Mouse (Mus musculus) kidney, embryonic 14.5 days (tissue): ENCODE data around the gene Krtap7-1. TPM values are rescaled to one million over a fixed set of nuclear protein-coding genes. Genes with fewer than 3 reads are reported as not detected.

ENCODE experiments used
- ATAC-seq: fragments of 200-750 bp; cut with Nextera tagmentation; 2 replicates; pipeline ENCODE4 v1.8.0; 2017; ENCODE audit warnings: moderate number of reproducible peaks, mild to moderate bottlenecking, moderate TSS enrichment, moderate library complexity; ENCODE audit not compliant: low FRiP score, low TSS enrichment
- H3K27ac ChIP-seq: fragments of 300-500 bp; sonication (generic); 2 replicates; pipeline ENCODE4 v1.5.1; 2014; ENCODE audit warnings: low read depth, mild to moderate bottlenecking, low read length, moderate library complexity, mixed read lengths
- H3K27me3 ChIP-seq: fragments of 300-500 bp; sonication (generic); 2 replicates; pipeline ENCODE4 v1.6.1; 2014; ENCODE audit warnings: mild to moderate bottlenecking, low read length; ENCODE audit not compliant: control insufficient read depth, insufficient read depth
- H3K36me3 ChIP-seq: fragments of 300-500 bp; sonication (generic); 2 replicates; pipeline ENCODE4 v1.6.1; 2014; ENCODE audit warnings: low read length, mixed read lengths; ENCODE audit not compliant: control insufficient read depth, insufficient read depth
- H3K4me1 ChIP-seq: fragments of 300-500 bp; sonication (generic); 2 replicates; pipeline ENCODE4 v1.6.1; 2014; ENCODE audit warnings: low read length, mixed read lengths; ENCODE audit not compliant: control insufficient read depth, insufficient read depth
- H3K4me2 ChIP-seq: fragments of 300-500 bp; sonication (generic); replicated peaks from 2 replicates; pipeline ENCODE4 v1.6.1; 2014; ENCODE audit warnings: low read depth, mild to moderate bottlenecking, low read length
- H3K4me3 ChIP-seq: fragments of 300-500 bp; sonication (generic); 2 replicates; pipeline ENCODE4 v1.5.1; 2014; ENCODE audit warnings: mild to moderate bottlenecking, low read length
- H3K9ac ChIP-seq: fragments of 300-500 bp; sonication (generic); 2 replicates; pipeline ENCODE4 v1.6.1; 2014; ENCODE audit warnings: low read depth, mild to moderate bottlenecking, low read length, moderate library complexity
- H3K9me3 ChIP-seq: fragments of 300-500 bp; sonication (generic); 2 replicates; pipeline ENCODE4 v1.6.1; 2016; ENCODE audit warnings: low read length; ENCODE audit not compliant: control insufficient read depth
- WGBS: fragments of 180-500 bp; shearing (Covaris S2); extraction: QIAGEN DNeasy Blood & Tissue Kit; methylation state at CpG from one replicate; pipeline ENCODE4 v1.1.7; 2014; 5-methylcytosine and 5-hydroxymethylcytosine counted together
- polyA plus RNA-seq: library from polyadenylated mRNA; unstranded; fragments of >200 nt; fragmentation: Nextera tagmentation; extraction: Ambion mirVana; gene quantifications from 2 replicates; pipeline ENCODE4 v1.2.1, GENCODE M21; 2014

The Krtap7-1 gene
- polyA plus RNA-seq = not detected in 2 replicates

GRCm38 (mm10) chr16:89508223-89508622 lies at the start of gene Krtap7-1:
Gene Krtap7-1 (minus strand): TSS chr16:89508323.
- no peak for ATAC-seq
- WGBS = 90% methylated on average over 4 of the region's 4 CpGs
- no peaks in the 10 kb centered on the region for H3K9me3 ChIP-seq

DNA sequence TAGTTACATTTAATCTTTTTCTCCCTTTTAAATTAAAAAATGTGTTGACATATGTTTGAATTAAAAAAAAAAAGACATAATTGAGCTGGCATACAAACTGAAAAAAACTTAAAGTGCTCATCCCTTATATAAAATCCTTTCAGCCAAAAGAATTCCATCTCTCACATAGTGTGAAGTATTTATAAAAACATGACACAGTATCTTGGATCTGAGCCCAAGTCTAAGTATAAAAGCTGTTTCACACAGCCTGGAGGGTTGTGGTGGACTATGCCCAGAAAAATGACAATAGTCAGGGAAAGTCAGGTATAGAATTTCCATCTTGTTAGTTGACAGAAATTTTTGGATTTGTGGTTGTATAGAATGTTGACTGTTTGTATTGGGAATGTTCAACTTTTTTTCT lies 42.2 kb upstream of the Krtap7-1 start:
- H3K9ac ChIP-seq = no peak overlapping the region
- H3K4me3 ChIP-seq = no peak overlapping the region
- H3K9me3 ChIP-seq = no peaks in the 10 kb centered on the region
- no peak overlapping the region for H3K27ac ChIP-seq
- ATAC-seq = no peak
- H3K4me1 ChIP-seq = no peaks in the 10 kb centered on the region
- H3K36me3 ChIP-seq = no peaks in the 10 kb centered on the region
- no peaks in the 10 kb centered on the region for H3K27me3 ChIP-seq
- H3K4me2 ChIP-seq = no peak overlapping the region

More at GRCm38 (mm10) chr16:89508223-89508622, at the start of gene Krtap7-1:
- H3K4me3 ChIP-seq = no peak within 1 kb of the TSS
- H3K36me3 ChIP-seq = no peaks in the 10 kb centered on the region
- H3K27ac ChIP-seq = no peak within 1 kb of the TSS
- H3K4me2 ChIP-seq = no peak within 1 kb of the TSS
- H3K9ac ChIP-seq = no peak within 1 kb of the TSS
- no peaks in the 10 kb centered on the region for H3K4me1 ChIP-seq
- no peaks in the 10 kb centered on the region for H3K27me3 ChIP-seq

- Histone ChIP-seq H3K36me3 (no peaks in the 10 kb centered on the region), H3K4me1 (no peaks in the 10 kb centered on the region), H3K27ac (no peak overlapping the region), H3K4me3 (no peak overlapping the region), H3K4me2 (no peak overlapping the region), H3K9ac (no peak overlapping the region), H3K9me3 (no peaks in the 10 kb centered on the region), H3K27me3 (no peaks in the 10 kb centered on the region)
- ATAC-seq = no peak
- 84% methylated on average over 5 of the region's 5 CpGs for WGBS
These were observed 29.9 kb upstream of the Krtap7-1 start for GRCm38 (mm10) chr16:89538031-89538484.

DNA sequence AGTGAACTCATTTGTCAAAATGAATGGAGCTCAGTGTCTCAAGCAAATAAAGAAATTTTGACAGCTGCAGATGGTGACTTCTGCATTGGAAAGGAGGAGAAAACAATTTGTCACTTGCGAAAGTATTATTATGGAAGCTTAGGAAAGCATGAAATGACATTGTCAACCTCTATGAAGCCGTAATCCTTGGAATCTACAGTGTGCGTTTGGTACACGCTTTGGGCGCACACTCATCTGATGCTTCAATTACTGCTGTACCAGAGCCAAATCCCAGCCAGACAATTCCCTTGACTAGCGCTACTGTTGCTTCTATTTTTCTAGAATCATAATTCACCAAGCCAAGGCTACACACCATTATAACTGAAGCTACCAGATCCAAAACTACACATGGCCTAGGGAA lies 29.2 kb upstream of the Krtap7-1 start:
- Histone ChIP-seq H3K27me3 (no peaks in the 10 kb centered on the region), H3K4me3 (no peak overlapping the region), H3K4me2 (no peak overlapping the region), H3K9me3 (no peaks in the 10 kb centered on the region), H3K9ac (no peak overlapping the region), H3K36me3 (no peaks in the 10 kb centered on the region), H3K4me1 (no peaks in the 10 kb centered on the region), H3K27ac (no peak overlapping the region)
- WGBS = 93% methylated on average over 6 of the region's 6 CpGs
- ATAC-seq = no peak

DNA sequence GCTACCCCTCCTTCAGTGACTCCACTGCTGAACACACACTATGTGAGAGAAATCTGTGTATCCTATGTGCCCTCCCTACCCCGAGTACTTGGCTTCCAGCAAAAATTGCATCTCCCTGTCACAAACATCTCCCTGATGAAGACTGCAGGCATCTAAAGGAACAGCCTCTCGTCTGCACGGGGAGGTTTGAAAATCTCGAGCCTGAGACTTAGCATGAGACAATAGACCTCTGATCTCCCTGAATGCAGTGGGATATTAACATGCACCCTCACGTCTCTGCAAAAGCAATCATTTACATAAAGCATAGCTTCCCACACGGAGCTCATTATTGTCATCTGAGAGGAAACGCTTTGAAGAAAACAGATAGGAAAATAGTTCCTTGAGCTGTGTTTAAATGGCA lies 22.4 kb upstream of the Krtap7-1 start:
- Histone ChIP-seq H3K9ac (no peak overlapping the region), H3K36me3 (no peaks in the 10 kb centered on the region), H3K4me3 (no peak overlapping the region), H3K4me1 (no peaks in the 10 kb centered on the region), H3K4me2 (no peak overlapping the region), H3K27ac (no peak overlapping the region), H3K27me3 (no peaks in the 10 kb centered on the region), H3K9me3 (no peaks in the 10 kb centered on the region)
- WGBS = 59% methylated on average over 7 of the region's 7 CpGs
- no peak for ATAC-seq

DNA sequence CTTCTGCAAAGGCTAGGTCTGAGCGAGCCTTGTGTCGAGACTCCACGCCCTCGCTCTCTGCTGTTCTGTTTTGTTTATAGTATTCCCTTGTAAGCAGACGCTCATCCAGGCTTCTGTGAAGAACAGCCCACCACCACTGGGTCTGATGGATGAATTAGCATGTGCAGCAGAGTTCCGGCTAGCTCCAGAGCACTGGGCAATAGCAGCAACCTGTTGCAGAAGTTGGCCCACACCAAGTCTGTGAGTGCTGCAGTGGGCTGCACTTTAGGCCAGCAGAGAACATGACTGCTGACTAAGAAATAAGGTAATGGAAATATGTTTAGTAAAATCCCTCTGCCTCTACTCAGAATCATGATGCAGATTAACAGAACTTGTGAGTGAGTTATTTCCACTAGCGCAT lies 21.7 kb upstream of the Krtap7-1 start:
- no peaks in the 10 kb centered on the region for H3K27me3 ChIP-seq
- H3K36me3 ChIP-seq = no peaks in the 10 kb centered on the region
- no peak overlapping the region for H3K9ac ChIP-seq
- H3K4me3 ChIP-seq = no peak overlapping the region
- no peak overlapping the region for H3K27ac ChIP-seq
- no peak for ATAC-seq
- H3K4me1 ChIP-seq = no peaks in the 10 kb centered on the region
- no peaks in the 10 kb centered on the region for H3K9me3 ChIP-seq
- H3K4me2 ChIP-seq = no peak overlapping the region
- WGBS = 80% methylated on average over 7 of the region's 7 CpGs

DNA sequence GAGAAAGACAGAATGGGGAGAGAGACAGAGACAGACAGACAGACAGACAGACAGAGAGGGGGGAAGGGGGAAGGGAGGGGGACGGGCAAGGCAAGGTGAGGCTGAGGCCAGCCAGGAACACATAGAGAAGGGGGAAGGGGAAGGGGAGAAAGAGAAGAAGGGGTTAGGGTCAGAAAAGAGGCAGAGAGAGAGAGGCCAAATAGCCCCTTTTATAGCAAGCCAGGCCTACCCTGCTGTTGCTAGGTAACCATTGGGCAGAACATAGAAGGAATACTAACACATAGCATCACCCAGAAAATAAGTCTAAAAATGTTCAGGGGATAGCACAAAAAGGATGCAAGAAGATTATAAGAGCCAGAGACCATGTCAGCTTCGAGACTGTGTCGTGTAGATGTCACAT lies 20.3 kb upstream of the Krtap7-1 start:
- Histone ChIP-seq H3K4me3 (no peak overlapping the region), H3K36me3 (no peaks in the 10 kb centered on the region), H3K27me3 (no peaks in the 10 kb centered on the region), H3K4me1 (no peaks in the 10 kb centered on the region), H3K27ac (no peak overlapping the region), H3K4me2 (no peak overlapping the region), H3K9ac (no peak overlapping the region), H3K9me3 (no peaks in the 10 kb centered on the region)
- 97% methylated on average over 3 of the region's 3 CpGs for WGBS
- no peak for ATAC-seq

DNA sequence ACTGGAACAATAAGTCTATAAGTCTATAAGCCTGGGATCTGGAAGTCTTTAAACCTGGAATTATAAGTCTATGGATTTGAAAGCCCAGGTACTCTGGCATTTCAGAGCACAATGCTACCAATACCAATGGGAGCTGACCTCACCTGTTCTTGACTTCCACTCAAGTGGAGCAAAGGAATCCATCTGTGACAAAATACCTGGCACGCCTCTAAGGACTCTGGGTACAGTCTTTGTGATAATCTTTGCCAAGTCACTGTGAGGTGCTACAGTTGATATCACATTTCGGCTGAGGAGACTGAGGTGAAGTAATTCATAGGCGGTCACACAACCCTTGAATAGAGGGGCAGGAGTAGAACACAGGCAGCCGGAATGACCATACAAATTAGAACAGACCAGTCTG lies 12.9 kb upstream of the Krtap7-1 start:
- 86% methylated on average over 4 of the region's 4 CpGs for WGBS
- Histone ChIP-seq H3K9me3 (no peaks in the 10 kb centered on the region), H3K9ac (no peak overlapping the region), H3K4me3 (no peak overlapping the region), H3K4me2 (no peak overlapping the region), H3K27ac (no peak overlapping the region), H3K4me1 (no peaks in the 10 kb centered on the region), H3K36me3 (no peaks in the 10 kb centered on the region), H3K27me3 (no peaks in the 10 kb centered on the region)
- no peak for ATAC-seq

DNA sequence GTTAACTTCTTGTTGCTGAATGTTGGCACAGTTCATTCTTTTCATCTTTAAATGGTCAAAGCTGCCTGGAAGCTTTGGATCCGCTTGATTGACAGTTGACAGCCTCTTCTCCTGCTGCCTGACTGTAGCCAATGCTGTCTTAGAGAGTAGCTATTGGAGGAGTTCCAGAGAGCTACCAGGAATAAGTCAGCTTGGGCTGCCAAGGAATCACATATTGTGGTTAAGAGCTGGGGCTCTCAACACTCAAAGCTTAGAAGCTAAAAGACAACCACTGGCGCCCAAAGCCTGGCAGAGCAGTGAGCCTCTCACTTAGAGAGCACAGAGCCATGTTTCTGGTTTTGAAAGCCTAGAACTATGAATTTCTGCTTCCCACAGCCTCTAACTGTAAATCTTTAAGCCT lies 12.4 kb upstream of the Krtap7-1 start:
- no peak overlapping the region for H3K27ac ChIP-seq
- H3K4me3 ChIP-seq = no peak overlapping the region
- WGBS = 93% methylated on average over 2 of the region's 2 CpGs
- H3K4me1 ChIP-seq = no peaks in the 10 kb centered on the region
- H3K27me3 ChIP-seq = no peaks in the 10 kb centered on the region
- H3K9me3 ChIP-seq = no peaks in the 10 kb centered on the region
- H3K36me3 ChIP-seq = no peaks in the 10 kb centered on the region
- no peak overlapping the region for H3K4me2 ChIP-seq
- ATAC-seq = no peak
- H3K9ac ChIP-seq = no peak overlapping the region

DNA sequence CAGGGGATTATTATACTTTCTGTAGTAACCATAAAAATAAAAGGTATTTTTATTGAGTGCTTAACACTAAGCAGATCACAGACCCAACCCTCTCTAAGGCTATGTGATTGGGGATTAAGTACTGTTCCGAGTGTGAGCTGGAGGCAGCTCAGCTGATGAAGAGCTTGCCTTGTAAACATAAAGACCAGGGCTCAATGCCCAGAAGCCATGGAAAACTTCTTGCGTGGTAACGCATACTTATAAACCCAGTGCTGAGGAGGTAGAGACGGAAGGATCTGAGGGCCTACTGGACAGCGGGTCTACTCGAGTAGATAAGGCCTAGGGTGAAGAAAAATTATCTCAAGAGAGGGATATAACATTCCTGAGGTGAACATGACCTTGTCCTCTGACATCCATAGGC lies 12.0 kb upstream of the Krtap7-1 start:
- ATAC-seq = no peak

More for the DNA sequence above, 12.0 kb upstream of the Krtap7-1 start:
- no peaks in the 10 kb centered on the region for H3K27me3 ChIP-seq
- H3K4me2 ChIP-seq = no peak overlapping the region
- no peak overlapping the region for H3K4me3 ChIP-seq
- H3K9ac ChIP-seq = no peak overlapping the region
- no peak overlapping the region for H3K27ac ChIP-seq
- H3K36me3 ChIP-seq = no peaks in the 10 kb centered on the region
- H3K4me1 ChIP-seq = no peaks in the 10 kb centered on the region
- H3K9me3 ChIP-seq = no peaks in the 10 kb centered on the region
- WGBS = 96% methylated on average over 6 of the region's 6 CpGs
